Mouse (Mus musculus): ENCODE measurements around the gene Car11. TPM values are rescaled to one million over a fixed set of nuclear protein-coding genes. Genes with fewer than 3 reads are reported as not detected.
"Not testable (repeated sequence)": the region's sequence is repeated elsewhere in the genome, so short reads cannot be mapped to it uniquely, and the experiment has no call there.

Gene Car11
- total RNA-seq (2018; cell fraction: chromatin; rRNA removed), result 1 to 10 TPM in 1 of 26 experiments, under 1 TPM in 1, not detected in 24; 0.86 to 3.0 TPM
- under 1 TPM in 14 of 26 experiments, not detected in 12; 0.08 to 0.84 (median 0.14) TPM for total RNA-seq (2018; cell fraction: cytosol; rRNA removed)
- 1 to 10 TPM in 1 of 26 experiments, under 1 TPM in 2, not detected in 23; 0.60 to 1.1 (median 0.79) TPM for total RNA-seq (2018; cell fraction: nucleus; rRNA removed)
- polyA plus RNA-seq (2018), result 0.56 TPM in 1 of 3 replicates, not detected in the others

DNA sequence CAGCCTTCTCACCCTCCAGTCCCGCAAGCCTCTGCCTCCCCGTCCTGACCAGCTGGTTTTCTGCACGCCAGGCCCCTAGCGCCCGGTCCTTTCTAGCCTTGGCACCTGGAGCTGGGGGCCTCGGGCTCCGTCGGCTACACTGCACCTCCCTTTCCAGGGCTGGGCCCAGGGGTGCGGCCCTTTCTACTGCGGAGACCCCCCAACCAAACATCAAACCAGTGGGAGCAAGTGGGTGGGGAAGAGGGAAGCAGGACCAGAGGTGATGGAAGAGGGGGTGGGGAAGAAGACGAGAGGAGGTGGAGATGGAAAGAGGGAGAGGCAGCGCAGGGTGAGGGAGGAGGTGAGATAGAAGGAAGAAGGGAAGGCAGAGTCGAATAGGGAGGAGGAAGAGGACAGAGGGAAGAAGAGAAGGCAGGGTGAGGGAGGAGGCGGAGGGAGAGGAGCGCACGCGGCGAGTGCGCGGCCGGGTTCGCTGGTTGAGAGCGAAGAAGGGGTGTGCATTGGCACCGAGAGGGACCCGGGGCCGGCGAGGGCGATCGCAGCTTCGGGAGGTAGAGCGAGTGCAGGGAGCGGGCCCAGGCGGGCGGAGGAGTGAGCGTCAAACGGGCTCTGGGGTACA lies at the start of gene Car11:
TSS of gene Car11 (plus strand) at position 321 of the 619 bp plus-strand sequence.
- H3K79me2 ChIP-seq (ENCODE audit: inconsistent target), result no peaks in the 10 kb centered on the region
- H3K36me3 ChIP-seq (ENCODE audit: inconsistent target), result no peaks in the 10 kb centered on the region
- no peak within 1 kb of the TSS for H3K27ac ChIP-seq
- no peak within 1 kb of the TSS for H3K4me3 ChIP-seq (ENCODE audit: inconsistent target)
- WGBS (ENCODE audit: missing documents), result 15% methylated on average over 35 of the region's 36 CpGs

DNA sequence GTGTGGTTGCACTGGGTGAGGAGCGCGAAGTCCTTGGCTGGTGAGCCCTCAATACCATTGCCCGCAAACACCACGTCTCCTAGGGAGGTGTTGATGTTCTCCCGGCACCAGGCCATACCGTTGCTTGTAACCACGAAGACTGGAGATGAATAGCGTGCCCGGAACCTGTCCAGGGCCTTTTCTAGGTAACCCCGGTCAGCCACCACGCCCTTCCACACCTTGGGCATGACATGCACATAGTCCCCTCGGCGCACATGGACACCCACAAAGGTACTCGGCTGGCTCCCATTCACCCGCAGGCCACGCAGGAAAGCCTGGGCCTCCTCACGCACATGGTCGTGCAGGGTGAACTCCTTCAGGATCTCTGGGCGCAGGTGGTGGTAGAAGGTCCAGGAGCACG lies 49.2 kb upstream of the Car11 start:
- H3K36me3 ChIP-seq (ENCODE audit: inconsistent target); H3K79me2 ChIP-seq (ENCODE audit: inconsistent target); H3K27ac ChIP-seq; H3K4me3 ChIP-seq (ENCODE audit: inconsistent target): not testable (repeated sequence)
- WGBS (ENCODE audit: missing documents), result 86% methylated on average over 6 of the region's 20 CpGs

DNA sequence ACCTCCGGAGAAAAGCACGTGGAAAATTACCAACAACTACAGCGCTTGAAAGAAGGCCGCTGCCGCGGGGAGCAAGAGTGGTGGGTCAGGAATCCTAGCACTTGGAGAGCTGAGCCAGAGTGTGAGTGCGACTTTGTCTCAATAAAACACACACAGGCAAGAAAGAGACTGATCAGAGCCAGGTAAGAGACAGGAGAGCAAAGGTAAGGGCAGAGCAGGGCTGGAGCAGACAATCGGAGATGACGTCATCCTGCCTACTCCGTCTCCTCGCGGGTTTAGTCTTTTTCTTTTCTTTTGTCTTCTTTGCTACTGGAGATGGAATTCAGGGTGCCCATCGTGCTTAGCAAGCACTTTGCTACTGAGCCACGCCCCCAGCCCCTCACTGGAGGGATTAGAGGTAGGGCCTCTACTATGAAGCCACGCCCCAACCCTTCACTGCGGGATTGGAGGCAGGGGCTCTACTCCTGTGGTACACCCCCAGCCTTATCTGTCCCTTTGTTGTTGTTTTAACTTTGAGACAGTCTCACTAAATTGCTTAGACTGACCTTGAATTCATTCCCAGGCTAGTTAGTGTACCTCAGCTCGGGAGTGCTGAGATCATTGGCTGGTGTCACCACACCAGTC lies 45.1 kb upstream of the Car11 start:
- 62% methylated on average over 17 of the region's 17 CpGs for WGBS (ENCODE audit: missing documents)
- Histone ChIP-seq H3K4me3 (ENCODE audit: inconsistent target) (no peak overlapping the region), H3K79me2 (ENCODE audit: inconsistent target) (no peaks in the 10 kb centered on the region), H3K27ac (no peak overlapping the region), H3K36me3 (ENCODE audit: inconsistent target) (no peaks in the 10 kb centered on the region)

DNA sequence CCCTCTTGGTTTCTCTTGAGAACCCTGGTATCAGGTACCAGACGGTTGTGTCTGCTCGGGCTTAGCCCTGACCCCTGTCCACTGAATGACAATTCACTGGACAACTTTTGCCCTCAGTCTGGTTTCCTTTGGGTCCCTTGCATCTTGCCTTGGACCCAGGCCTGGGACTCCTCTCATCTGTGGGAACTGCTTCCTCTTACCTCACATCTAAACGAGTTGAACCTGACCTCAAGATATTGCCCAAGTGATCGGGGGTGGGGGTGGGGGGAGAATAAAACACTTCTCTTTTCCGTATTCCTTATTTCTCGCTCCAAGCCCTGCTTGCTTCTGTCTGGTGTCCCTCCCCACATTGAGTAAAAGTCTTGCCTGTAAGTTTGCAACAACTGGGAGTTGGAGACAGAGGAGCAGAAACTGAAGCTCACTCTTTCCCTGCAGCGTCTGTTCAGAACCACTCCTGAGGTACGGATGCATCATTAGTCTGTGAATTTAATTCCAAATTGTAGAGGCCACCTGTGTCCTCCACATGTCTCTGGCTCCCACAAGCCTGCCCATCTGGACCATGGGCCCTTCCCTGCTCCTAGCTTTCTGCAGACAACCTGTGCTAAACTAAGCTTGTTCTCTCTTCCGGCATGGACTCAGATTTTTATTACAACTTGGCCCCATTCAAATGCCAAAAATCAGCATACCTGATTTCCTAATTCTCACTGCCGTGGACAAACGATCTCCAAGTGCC lies 38.7 kb upstream of the Car11 start:
- Histone ChIP-seq H3K27ac (no peak overlapping the region), H3K36me3 (ENCODE audit: inconsistent target) (no peaks in the 10 kb centered on the region), H3K79me2 (ENCODE audit: inconsistent target) (no peaks in the 10 kb centered on the region), H3K4me3 (ENCODE audit: inconsistent target) (no peak overlapping the region)
- 37% methylated on average over 11 of the region's 11 CpGs for WGBS (ENCODE audit: missing documents)

DNA sequence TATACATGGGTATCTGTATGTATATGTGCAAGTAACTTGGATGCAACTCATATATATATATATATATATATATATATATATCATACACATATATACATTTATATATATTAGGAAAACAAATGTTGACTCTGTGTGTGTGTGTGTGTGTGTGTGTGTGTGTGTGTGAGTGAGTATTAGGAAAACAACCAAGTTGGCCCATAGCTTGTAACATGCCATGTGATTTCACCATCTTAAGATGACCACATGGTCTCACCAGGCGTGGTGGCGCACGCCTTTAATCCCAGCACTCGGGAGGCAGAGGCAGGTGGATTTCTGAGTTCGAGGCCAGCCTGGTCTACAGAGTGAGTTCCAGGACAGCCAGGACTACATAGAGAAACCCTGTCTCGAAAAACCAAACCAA lies 37.9 kb upstream of the Car11 start:
- not testable (repeated sequence) for H3K4me3 ChIP-seq (ENCODE audit: inconsistent target); H3K79me2 ChIP-seq (ENCODE audit: inconsistent target); H3K27ac ChIP-seq; H3K36me3 ChIP-seq (ENCODE audit: inconsistent target)
- WGBS (ENCODE audit: missing documents), result 87% methylated on average over 5 of the region's 6 CpGs

DNA sequence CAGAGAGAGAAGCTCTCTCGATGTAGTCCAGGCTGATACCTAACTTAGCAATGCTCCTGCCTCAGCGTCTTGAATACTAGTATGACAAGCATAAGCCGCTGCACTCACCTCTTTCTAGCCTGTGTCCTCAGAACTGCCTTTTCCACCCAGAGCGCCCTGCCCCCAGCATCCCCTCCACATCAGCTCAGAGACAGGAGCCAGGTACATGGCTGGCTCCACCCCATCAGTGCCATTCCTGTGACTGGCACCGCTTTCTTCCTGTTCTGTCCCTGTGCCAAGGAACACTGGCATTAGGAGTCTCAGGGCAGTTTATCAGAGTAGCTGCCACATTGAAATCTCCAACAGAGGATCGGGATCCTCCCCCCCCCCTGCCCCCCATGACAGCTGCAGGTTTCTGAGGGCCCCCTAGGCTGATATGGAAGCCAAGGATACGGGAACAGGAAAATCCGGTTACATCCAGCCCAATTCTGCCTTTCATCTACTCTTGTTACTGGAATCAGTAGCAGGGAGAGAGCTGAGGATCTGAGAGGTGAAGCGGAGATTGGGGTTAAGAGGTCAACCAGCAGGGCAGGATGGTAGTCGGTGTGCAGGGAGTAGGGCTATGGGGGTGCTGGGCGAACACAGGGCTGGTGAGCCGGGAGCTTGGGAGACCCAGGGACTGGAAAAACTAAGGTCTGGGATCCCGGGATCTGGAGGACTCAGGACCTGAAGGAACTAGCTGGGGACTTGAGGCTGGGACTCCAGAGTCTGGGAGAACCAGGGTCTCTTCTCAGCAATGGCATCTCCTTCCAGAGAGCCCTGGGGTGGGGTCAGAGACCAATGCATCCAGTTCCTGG lies 34.1 kb upstream of the Car11 start:
- WGBS (ENCODE audit: missing documents), result 77% methylated on average over 13 of the region's 13 CpGs
- no peaks in the 10 kb centered on the region for H3K79me2 ChIP-seq (ENCODE audit: inconsistent target)
- no peak overlapping the region for H3K4me3 ChIP-seq (ENCODE audit: inconsistent target)
- no peak overlapping the region for H3K27ac ChIP-seq
- H3K36me3 ChIP-seq (ENCODE audit: inconsistent target), result no peaks in the 10 kb centered on the region

DNA sequence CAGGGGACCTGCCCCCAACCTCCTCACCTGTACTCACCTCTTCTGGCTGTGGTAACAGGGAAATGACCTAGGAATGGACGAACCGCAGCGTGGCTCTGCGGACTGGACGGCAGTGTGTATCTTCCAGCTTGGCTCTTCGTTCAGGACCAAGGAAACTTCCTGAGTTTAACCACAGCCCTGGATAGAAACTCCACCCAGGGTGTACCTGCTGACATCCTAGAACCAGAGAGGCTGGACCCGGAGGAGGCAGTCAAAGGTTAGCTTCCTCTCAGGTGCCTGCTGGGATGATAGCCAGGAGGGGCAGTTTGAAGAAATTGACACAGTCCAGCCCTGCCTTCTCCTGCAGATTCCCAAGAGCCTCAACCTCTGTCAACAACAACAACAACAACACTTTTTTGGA lies 33.5 kb upstream of the Car11 start, which contains the start of gene Fut2:
TSS of gene Fut2 (minus strand) at position 234 of the 400 bp plus-strand sequence.
- WGBS (ENCODE audit: missing documents), result 78% methylated on average over 7 of the region's 7 CpGs
- Histone ChIP-seq H3K36me3 (ENCODE audit: inconsistent target) (no peaks in the 10 kb centered on the region), H3K27ac (no peak within 1 kb of the TSS), H3K4me3 (ENCODE audit: inconsistent target) (no peak within 1 kb of the TSS), H3K79me2 (ENCODE audit: inconsistent target) (no peaks in the 10 kb centered on the region)

DNA sequence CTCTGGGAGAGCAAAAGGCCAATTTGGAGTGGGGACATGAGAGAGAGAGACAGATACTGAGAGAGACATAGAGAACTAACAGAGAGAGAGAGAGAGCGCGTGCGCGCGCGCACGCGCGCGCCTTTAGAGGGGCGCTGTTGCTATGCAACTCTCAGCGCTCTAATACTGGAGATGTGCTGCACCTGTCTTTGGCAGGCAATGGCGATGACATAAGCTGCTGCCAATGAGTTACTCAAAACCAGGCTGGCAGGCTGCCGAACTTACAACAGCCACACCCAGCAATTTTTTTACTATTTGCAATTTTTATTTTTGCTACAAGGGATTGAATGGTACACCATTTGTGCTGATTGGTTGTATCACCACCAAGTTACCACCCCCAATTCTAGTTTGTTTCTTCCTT lies 31.9 kb upstream of the Car11 start:
- Histone ChIP-seq H3K27ac (no peak overlapping the region), H3K36me3 (ENCODE audit: inconsistent target) (no peaks in the 10 kb centered on the region), H3K4me3 (ENCODE audit: inconsistent target) (no peak overlapping the region), H3K79me2 (ENCODE audit: inconsistent target) (no peaks in the 10 kb centered on the region)
- 96% methylated on average over 14 of the region's 14 CpGs for WGBS (ENCODE audit: missing documents)

DNA sequence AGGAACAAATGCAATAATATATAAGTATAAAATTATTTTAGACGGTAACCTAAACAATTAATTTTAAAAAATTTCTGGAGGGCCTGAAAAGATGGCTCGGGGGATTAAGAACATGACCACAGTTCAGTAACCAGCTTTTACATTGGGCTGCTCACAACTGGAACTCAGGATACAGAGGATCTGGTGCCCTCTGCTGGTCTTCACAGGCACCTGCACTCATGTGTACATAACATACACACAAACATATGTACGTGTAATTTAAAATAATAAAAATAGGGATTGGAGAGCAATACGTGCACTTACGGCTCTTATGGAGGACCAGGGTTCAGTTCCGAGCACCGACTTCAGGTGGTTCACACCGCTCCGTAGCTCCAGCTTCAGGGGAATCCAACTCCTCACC lies 30.7 kb upstream of the Car11 start:
- no peaks in the 10 kb centered on the region for H3K79me2 ChIP-seq (ENCODE audit: inconsistent target)
- 95% methylated on average over 9 of the region's 9 CpGs for WGBS (ENCODE audit: missing documents)

DNA sequence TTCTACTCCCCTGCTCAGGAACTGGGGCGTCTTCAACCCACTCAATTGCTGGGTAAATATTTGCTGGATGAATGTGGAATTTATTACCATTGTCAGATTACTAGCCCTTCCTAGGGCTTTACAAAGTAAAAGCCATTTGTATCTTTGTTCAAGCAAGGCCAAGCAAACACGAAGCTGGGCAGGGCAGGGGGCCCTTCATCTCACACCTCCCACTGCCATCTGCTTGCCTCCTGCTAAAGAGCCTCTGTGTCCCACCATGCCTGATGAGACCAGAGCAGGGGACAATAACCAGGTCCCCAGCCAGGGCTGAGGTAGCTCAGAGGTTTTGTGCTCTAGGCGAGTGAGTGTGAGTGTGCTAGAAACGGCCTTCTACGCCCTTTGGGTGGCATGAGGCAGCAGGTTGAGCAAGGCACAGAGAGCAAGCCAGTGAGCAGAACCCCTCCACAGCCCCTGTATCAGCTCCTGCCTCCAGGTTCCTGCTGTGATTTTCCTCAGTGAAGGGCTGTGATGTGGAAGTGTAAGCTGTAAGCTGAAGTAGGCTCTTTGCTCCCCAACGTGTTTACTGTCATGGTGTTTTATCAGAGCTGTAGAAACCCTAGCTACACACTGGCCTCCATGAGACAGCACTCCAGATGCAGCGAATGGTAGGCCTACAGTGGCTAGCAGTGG lies 21.9 kb upstream of the Car11 start:
- 94% methylated on average over 7 of the region's 7 CpGs for WGBS (ENCODE audit: missing documents)
- H3K36me3 ChIP-seq (ENCODE audit: inconsistent target), result no peaks in the 10 kb centered on the region
- H3K27ac ChIP-seq, result no peak overlapping the region
- no peaks in the 10 kb centered on the region for H3K79me2 ChIP-seq (ENCODE audit: inconsistent target)
- no peak overlapping the region for H3K4me3 ChIP-seq (ENCODE audit: inconsistent target)

More for the DNA sequence above, 30.7 kb upstream of the Car11 start:
- no peak overlapping the region for H3K4me3 ChIP-seq (ENCODE audit: inconsistent target)
- H3K27ac ChIP-seq, result no peak overlapping the region
- H3K36me3 ChIP-seq (ENCODE audit: inconsistent target), result no peaks in the 10 kb centered on the region

DNA sequence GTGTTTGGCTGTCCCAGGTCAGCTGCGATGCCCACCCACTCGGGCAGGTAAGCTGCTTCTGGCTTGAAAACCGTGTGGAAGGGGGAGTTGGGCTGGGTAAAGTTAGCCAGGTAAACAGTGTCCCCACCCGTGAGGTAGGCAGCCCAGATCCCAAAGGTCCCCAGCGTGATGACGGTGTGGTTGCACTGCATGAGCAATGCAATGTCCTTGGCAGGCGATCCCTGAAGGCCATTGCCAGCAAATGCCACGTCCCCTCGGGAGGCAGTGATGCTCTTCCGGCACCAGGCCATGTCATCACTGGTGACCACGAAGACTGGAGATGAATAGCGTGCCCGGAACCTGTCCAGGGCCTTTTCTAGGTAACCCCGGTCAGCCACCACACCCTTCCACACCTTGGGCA lies 21.1 kb upstream of the Car11 start:
- WGBS (ENCODE audit: missing documents), result 92% methylated on average over 14 of the region's 14 CpGs
- no peaks in the 10 kb centered on the region for H3K36me3 ChIP-seq (ENCODE audit: inconsistent target)
- H3K4me3 ChIP-seq (ENCODE audit: inconsistent target), result no peak overlapping the region
- H3K79me2 ChIP-seq (ENCODE audit: inconsistent target), result no peaks in the 10 kb centered on the region
- no peak overlapping the region for H3K27ac ChIP-seq

DNA sequence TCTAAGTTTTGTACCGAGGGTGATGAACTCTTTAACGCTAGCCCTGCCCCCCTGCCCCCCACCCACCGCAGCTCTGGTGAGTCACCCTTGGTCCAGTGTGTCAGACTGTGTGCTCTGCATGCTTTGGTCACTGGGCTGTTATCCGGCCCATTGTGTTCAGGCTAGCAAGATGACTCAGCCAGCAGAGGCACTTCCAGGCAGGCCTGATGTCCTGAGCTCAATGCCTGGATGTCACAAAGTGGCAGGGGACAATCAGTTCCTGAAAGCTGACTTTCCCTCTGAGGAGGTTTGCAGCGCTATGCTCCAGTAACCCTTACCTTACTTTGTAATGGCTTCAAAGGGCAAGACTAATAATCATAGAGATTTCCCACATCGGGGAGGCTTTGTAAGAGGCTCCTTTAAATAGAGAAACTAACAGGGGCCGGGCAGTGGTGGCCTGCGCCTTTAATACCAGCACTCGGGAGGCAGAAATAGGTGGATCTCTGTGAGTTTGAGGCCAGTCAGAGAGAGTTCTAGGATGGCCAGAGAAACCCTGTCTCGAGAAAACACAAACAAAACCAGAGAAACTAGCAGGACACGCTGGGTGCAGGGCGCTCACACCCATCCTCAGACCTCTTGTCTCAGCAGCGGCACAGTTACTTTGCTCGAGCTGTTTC lies 19.5 kb upstream of the Car11 start:
- Histone ChIP-seq H3K36me3 (ENCODE audit: inconsistent target) (no peaks in the 10 kb centered on the region), H3K27ac (no peak overlapping the region), H3K4me3 (ENCODE audit: inconsistent target) (no peak overlapping the region), H3K79me2 (ENCODE audit: inconsistent target) (no peaks in the 10 kb centered on the region)
- 72% methylated on average over 13 of the region's 14 CpGs for WGBS (ENCODE audit: missing documents)

DNA sequence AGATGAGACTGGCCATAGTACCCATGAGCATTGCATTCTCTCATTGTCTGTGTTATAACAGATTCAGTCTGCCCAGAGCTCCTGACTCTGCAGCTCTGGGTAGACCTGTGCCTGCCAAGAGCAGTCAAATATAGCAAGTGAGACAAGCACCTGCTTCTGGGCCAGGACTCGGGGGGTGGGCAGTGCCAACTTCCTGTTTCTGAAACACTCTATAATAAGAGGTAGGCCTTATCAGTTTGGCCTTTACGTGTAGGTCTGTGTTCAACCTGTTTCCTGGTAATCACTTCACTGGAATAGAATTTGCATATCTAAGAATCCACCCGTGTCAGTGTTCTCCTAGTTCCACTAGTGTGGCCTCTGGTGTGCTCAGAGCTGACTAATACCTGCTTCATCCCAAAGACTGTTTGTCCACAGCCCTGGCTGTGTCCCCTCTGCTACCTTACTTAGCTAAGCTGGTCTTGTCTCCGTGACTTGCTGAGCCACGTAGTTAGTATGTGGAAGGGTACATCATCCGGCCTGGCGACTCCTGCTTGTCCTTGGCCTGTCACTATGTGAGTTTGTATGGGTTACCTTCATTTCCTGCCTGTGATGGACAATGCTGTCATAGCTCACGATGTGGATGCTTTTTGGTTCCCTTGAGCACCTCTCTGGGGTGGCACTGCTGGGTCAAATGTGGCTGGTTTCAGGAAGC lies 18.5 kb upstream of the Car11 start:
- Histone ChIP-seq H3K27ac (no peak overlapping the region), H3K79me2 (ENCODE audit: inconsistent target) (no peaks in the 10 kb centered on the region), H3K36me3 (ENCODE audit: inconsistent target) (no peaks in the 10 kb centered on the region), H3K4me3 (ENCODE audit: inconsistent target) (no peak overlapping the region)
- WGBS (ENCODE audit: missing documents), result 72% methylated on average over 8 of the region's 8 CpGs
